Mouse (Mus musculus): ENCODE results near the gene Kmt2e. TPM values are rescaled to one million over a fixed set of nuclear protein-coding genes. Genes with fewer than 3 reads are reported as not detected.

The Kmt2e gene
- polyA plus RNA-seq, 1 experiment from 2014 or later = 83.1 TPM

- no peak for ATAC-seq
- H3K4me2 ChIP-seq (ENCODE audit: low read depth, low read length) = no peak overlapping the region
- 0 out of 2 replicates have a peak, but pooled peaks cover 4% of the 10 kb centered on the region for H3K36me3 ChIP-seq (ENCODE audit: control insufficient read depth, insufficient read depth, low read length)
- peaks cover 17% of the 10 kb centered on the region for H3K4me1 ChIP-seq (ENCODE audit: control insufficient read depth, insufficient read depth, low read length)
- no peak overlapping the region for H3K27ac ChIP-seq (ENCODE audit: low read length)
- H3K4me3 ChIP-seq (ENCODE audit: low read length) = no peak overlapping the region
- H3K9ac ChIP-seq (ENCODE audit: low read depth, low read length) = no peak overlapping the region
- H3K27me3 ChIP-seq (replicated peaks; ENCODE audit: control insufficient read depth, insufficient read depth, low read length) = no peaks in the 10 kb centered on the region
- no peaks in the 10 kb centered on the region for H3K9me3 ChIP-seq (ENCODE audit: control insufficient read depth, low read length)
- 57% methylated on average over 1 of the region's 1 CpGs for WGBS
These were observed 6.7 kb upstream of the Kmt2e start for GRCm38 (mm10) chr5:23427501-23427900.

GRCm38 (mm10) chr5:23431070-23431864 is 3.0 kb upstream of the Kmt2e start:
- H3K9ac ChIP-seq (ENCODE audit: low read depth, low read length) = no peak overlapping the region
- no peak for ATAC-seq
- peak overlapping the region; percentile 44 for H3K4me3 ChIP-seq (ENCODE audit: low read length)
- H3K27ac ChIP-seq (ENCODE audit: low read length) = peak overlapping the region; percentile 4; the same call in 1 of the 2 replicates
- peak overlapping the region; percentile 74 for H3K4me2 ChIP-seq (ENCODE audit: low read depth, low read length)
- peaks cover 15% of the 10 kb centered on the region for H3K4me1 ChIP-seq (ENCODE audit: control insufficient read depth, insufficient read depth, low read length)
- H3K9me3 ChIP-seq (ENCODE audit: control insufficient read depth, low read length) = no peaks in the 10 kb centered on the region
- no peaks in the 10 kb centered on the region for H3K27me3 ChIP-seq (replicated peaks; ENCODE audit: control insufficient read depth, insufficient read depth, low read length)
- H3K36me3 ChIP-seq (ENCODE audit: control insufficient read depth, insufficient read depth, low read length) = no peaks in the 10 kb centered on the region
- 7% methylated on average over 10 of the region's 10 CpGs for WGBS

- no peaks in the 10 kb centered on the region for H3K36me3 ChIP-seq (ENCODE audit: control insufficient read depth, insufficient read depth, low read length)
- peak overlapping the region; percentile 100 for H3K27ac ChIP-seq (ENCODE audit: low read length)
- 2% methylated on average over 10 of the region's 10 CpGs for WGBS
- peak overlapping the region; percentile 100 for H3K9ac ChIP-seq (ENCODE audit: low read depth, low read length)
- H3K4me1 ChIP-seq (ENCODE audit: control insufficient read depth, insufficient read depth, low read length) = peaks cover 12% of the 10 kb centered on the region
- H3K4me2 ChIP-seq (ENCODE audit: low read depth, low read length) = peak overlapping the region; percentile 83
- H3K27me3 ChIP-seq (replicated peaks; ENCODE audit: control insufficient read depth, insufficient read depth, low read length) = no peaks in the 10 kb centered on the region
- peak; percentile 1; the same call in 1 of the 2 replicates for ATAC-seq
- peak overlapping the region; percentile 97 for H3K4me3 ChIP-seq (ENCODE audit: low read length)
- H3K9me3 ChIP-seq (ENCODE audit: control insufficient read depth, low read length) = no peaks in the 10 kb centered on the region
These were observed 2.1 kb upstream of the Kmt2e start for GRCm38 (mm10) chr5:23431948-23432707.

GRCm38 (mm10) chr5:23432708-23433645 is 1.3 kb upstream of the Kmt2e start:
- Histone ChIP-seq H3K4me2 (ENCODE audit: low read depth, low read length) (peak overlapping the region; percentile 83), H3K4me1 (ENCODE audit: control insufficient read depth, insufficient read depth, low read length) (peaks cover 8% of the 10 kb centered on the region), H3K9me3 (ENCODE audit: control insufficient read depth, low read length) (no peaks in the 10 kb centered on the region), H3K4me3 (ENCODE audit: low read length) (peak overlapping the region; percentile 97), H3K27me3 (replicated peaks; ENCODE audit: control insufficient read depth, insufficient read depth, low read length) (no peaks in the 10 kb centered on the region), H3K9ac (ENCODE audit: low read depth, low read length) (peak overlapping the region; percentile 100), H3K27ac (ENCODE audit: low read length) (peak overlapping the region; percentile 100), H3K36me3 (ENCODE audit: control insufficient read depth, insufficient read depth, low read length) (no peaks in the 10 kb centered on the region)
- ATAC-seq = peak; percentile 93
- under 1% methylated on average over 61 of the region's 61 CpGs for WGBS

GRCm38 (mm10) chr5:23434598-23435481 is 599 bp downstream of the Kmt2e start:
- Histone ChIP-seq H3K27me3 (replicated peaks; ENCODE audit: control insufficient read depth, insufficient read depth, low read length) (no peaks in the 10 kb centered on the region), H3K27ac (ENCODE audit: low read length) (peak overlapping the region; percentile 100), H3K36me3 (ENCODE audit: control insufficient read depth, insufficient read depth, low read length) (no peaks in the 10 kb centered on the region), H3K9ac (ENCODE audit: low read depth, low read length) (peak overlapping the region; percentile 100), H3K4me2 (ENCODE audit: low read depth, low read length) (peak overlapping the region; percentile 42), H3K9me3 (ENCODE audit: control insufficient read depth, low read length) (no peaks in the 10 kb centered on the region), H3K4me3 (ENCODE audit: low read length) (peak overlapping the region; percentile 97), H3K4me1 (ENCODE audit: control insufficient read depth, insufficient read depth, low read length) (peaks cover 2% of the 10 kb centered on the region; the same call in 1 of the 2 replicates)
- ATAC-seq = peak; percentile 1; the same call in 1 of the 2 replicates
- under 1% methylated on average over 46 of the region's 46 CpGs for WGBS

GRCm38 (mm10) chr5:23435482-23436125 is 1.4 kb downstream of the Kmt2e start:
- H3K9me3 ChIP-seq (ENCODE audit: control insufficient read depth, low read length) = no peaks in the 10 kb centered on the region
- no peak for ATAC-seq
- peak overlapping the region; percentile 100 for H3K9ac ChIP-seq (ENCODE audit: low read depth, low read length)
- H3K27ac ChIP-seq (ENCODE audit: low read length) = peak overlapping the region; percentile 100
- H3K4me3 ChIP-seq (ENCODE audit: low read length) = peak overlapping the region; percentile 97
- no peaks in the 10 kb centered on the region for H3K27me3 ChIP-seq (replicated peaks; ENCODE audit: control insufficient read depth, insufficient read depth, low read length)
- WGBS = 0% methylated on average over 13 of the region's 13 CpGs
- H3K4me1 ChIP-seq (ENCODE audit: control insufficient read depth, insufficient read depth, low read length) = peaks cover 2% of the 10 kb centered on the region; the same call in 1 of the 2 replicates
- H3K4me2 ChIP-seq (ENCODE audit: low read depth, low read length) = peak overlapping the region; percentile 42
- H3K36me3 ChIP-seq (ENCODE audit: control insufficient read depth, insufficient read depth, low read length) = no peaks in the 10 kb centered on the region

- 8% methylated on average over 2 of the region's 2 CpGs for WGBS
- Histone ChIP-seq H3K27ac (ENCODE audit: low read length) (no peak overlapping the region), H3K4me3 (ENCODE audit: low read length) (peak overlapping the region; percentile 43), H3K9me3 (ENCODE audit: control insufficient read depth, low read length) (no peaks in the 10 kb centered on the region), H3K4me2 (ENCODE audit: low read depth, low read length) (peak overlapping the region; percentile 60), H3K27me3 (replicated peaks; ENCODE audit: control insufficient read depth, insufficient read depth, low read length) (no peaks in the 10 kb centered on the region), H3K36me3 (ENCODE audit: control insufficient read depth, insufficient read depth, low read length) (no peaks in the 10 kb centered on the region), H3K4me1 (ENCODE audit: control insufficient read depth, insufficient read depth, low read length) (peaks cover 2% of the 10 kb centered on the region; the same call in 1 of the 2 replicates), H3K9ac (ENCODE audit: low read depth, low read length) (no peak overlapping the region)
- ATAC-seq = no peak
These were observed 2.5 kb downstream of the Kmt2e start for GRCm38 (mm10) chr5:23436735-23437134.

- Histone ChIP-seq H3K9me3 (ENCODE audit: control insufficient read depth, low read length) (no peaks in the 10 kb centered on the region), H3K27ac (ENCODE audit: low read length) (no peak overlapping the region)
- WGBS = 80% methylated on average over 3 of the region's 3 CpGs
These were observed 5.6 kb downstream of the Kmt2e start for GRCm38 (mm10) chr5:23439857-23440256.

More at GRCm38 (mm10) chr5:23439857-23440256, 5.6 kb downstream of the Kmt2e start:
- Histone ChIP-seq H3K4me1 (ENCODE audit: control insufficient read depth, insufficient read depth, low read length) (peaks cover 8% of the 10 kb centered on the region; the same call in 1 of the 2 replicates), H3K4me3 (ENCODE audit: low read length) (no peak overlapping the region), H3K4me2 (ENCODE audit: low read depth, low read length) (no peak overlapping the region), H3K27me3 (replicated peaks; ENCODE audit: control insufficient read depth, insufficient read depth, low read length) (no peaks in the 10 kb centered on the region), H3K9ac (ENCODE audit: low read depth, low read length) (no peak overlapping the region), H3K36me3 (ENCODE audit: control insufficient read depth, insufficient read depth, low read length) (no peaks in the 10 kb centered on the region)
- ATAC-seq = no peak
